Mouse (Mus musculus) heart, adult 2 months (tissue): ENCODE data around the gene Fastk.

ENCODE experiments used
- CTCF ChIP-seq: fragments of 200-600 bp; IDR thresholded peaks from 2 replicates; pipeline ENCODE4 v1.8.1; 2022; ENCODE audit warnings: antibody characterized with exemption, mild to moderate bottlenecking, moderate library complexity
- EP300 ChIP-seq: fragments of 200-500 bp; IDR thresholded peaks from 2 replicates; pipeline ENCODE4 v1.6.1; 2011; ENCODE audit warnings: low read depth, low read length, control low read depth; ENCODE audit not compliant: insufficient read depth
- POLR2A ChIP-seq: fragments of 200-500 bp; IDR thresholded peaks from 2 replicates; pipeline ENCODE4 v1.6.1; 2011; ENCODE audit warnings: mild to moderate bottlenecking, low read depth, low read length, control low read depth; ENCODE audit not compliant: insufficient read depth

DNA sequence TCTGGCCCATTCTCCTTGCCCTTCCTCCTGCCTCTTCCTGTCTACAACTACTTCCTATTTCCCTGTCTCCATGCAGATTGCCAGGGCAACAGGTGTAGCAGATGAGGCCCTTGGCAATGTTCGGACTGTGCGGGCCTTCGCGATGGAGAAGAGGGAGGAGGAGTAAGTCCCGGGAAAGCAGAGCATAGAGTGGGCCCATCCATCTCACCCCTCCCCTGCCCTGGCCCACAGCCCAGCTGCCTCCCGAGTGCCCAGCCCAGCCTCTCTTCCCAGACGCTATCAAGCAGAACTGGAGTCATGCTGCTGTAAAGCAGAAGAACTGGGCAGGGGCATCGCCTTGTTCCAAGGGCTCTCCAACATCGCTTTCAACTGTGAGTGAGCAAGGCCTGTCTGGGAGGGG, 43.1 kb downstream of the Fastk start:
- no peak for TF ChIP-seq CTCF
- no peak for TF ChIP-seq POLR2A
- TF ChIP-seq EP300, result no peak
